Mouse (Mus musculus) megakaryocyte progenitor cell, adult 5-6 weeks (primary cell): ENCODE results near the gene Rptor. TPM values are rescaled to one million over a fixed set of nuclear protein-coding genes. Genes with fewer than 3 reads are reported as not detected.

Source experiments
- ATAC-seq: replicated peaks from 2 replicates; pipeline ENCODE4 v1.8.0; 2016; ENCODE audit warnings: mild to moderate bottlenecking, moderate TSS enrichment, inconsistent platforms; ENCODE audit not compliant: poor library complexity
- total RNA-seq, 2 experiments: library from RNA; stranded (forward) in 1 of 2; stranded (reverse) in 1 of 2; fragments of 157-497, 149-512 nt in 1 of 2; fragments of 200-1000 nt in 1 of 2; gene quantifications; 2 replicates each; pipeline versions ENCODE4 v1.2.3 to v1.2.4; 2015 to 2017

Rptor gene
- total RNA-seq, 2 experiments from 2014 or later: 13.2 to 16.1 TPM

- no peak for ATAC-seq
Measured at GRCm38 (mm10) chr11:119805112-119805750, 202.5 kb downstream of the Rptor start.

GRCm38 (mm10) chr11:119806539-119806938 is 203.8 kb downstream of the Rptor start:
- no peak for ATAC-seq

GRCm38 (mm10) chr11:119807431-119808031 is 204.8 kb downstream of the Rptor start:
- peak; percentile 45 for ATAC-seq

- no peak for ATAC-seq
Measured at GRCm38 (mm10) chr11:119808647-119809280, 206.1 kb downstream of the Rptor start.

GRCm38 (mm10) chr11:119809309-119809708 is 206.6 kb downstream of the Rptor start:
- ATAC-seq: no peak

GRCm38 (mm10) chr11:119811022-119811421 is 208.3 kb downstream of the Rptor start:
- peak; percentile 40; the same call in 1 of the 2 replicates for ATAC-seq

- ATAC-seq: no peak
Measured at GRCm38 (mm10) chr11:119811598-119811997, 208.9 kb downstream of the Rptor start.

- ATAC-seq: no peak
Measured at GRCm38 (mm10) chr11:119812093-119812492, 209.4 kb downstream of the Rptor start.

- ATAC-seq: no peak
Measured at GRCm38 (mm10) chr11:119814035-119814558, 211.4 kb downstream of the Rptor start.

GRCm38 (mm10) chr11:119816798-119817361 is 214.2 kb downstream of the Rptor start:
- no peak for ATAC-seq

GRCm38 (mm10) chr11:119817362-119817837 is 214.7 kb downstream of the Rptor start:
- peak; percentile 67 for ATAC-seq

GRCm38 (mm10) chr11:119817898-119818297 is 215.2 kb downstream of the Rptor start:
- peak; percentile 33; the same call in 1 of the 2 replicates for ATAC-seq

GRCm38 (mm10) chr11:119821514-119821913 is 218.8 kb downstream of the Rptor start:
- ATAC-seq: no peak

- ATAC-seq: no peak
Measured at GRCm38 (mm10) chr11:119824072-119824649, 221.5 kb downstream of the Rptor start.

GRCm38 (mm10) chr11:119825783-119826182 is 223.1 kb downstream of the Rptor start:
- peak; percentile 39; the same call in 1 of the 2 replicates for ATAC-seq

- no peak for ATAC-seq
Measured at GRCm38 (mm10) chr11:119826239-119826638, 223.5 kb downstream of the Rptor start.

- peak; percentile 54 for ATAC-seq
Measured at GRCm38 (mm10) chr11:119829116-119829515, 226.4 kb downstream of the Rptor start.

GRCm38 (mm10) chr11:119831682-119832081 is 229.0 kb downstream of the Rptor start:
- no peak for ATAC-seq

- no peak for ATAC-seq
Measured at GRCm38 (mm10) chr11:119833311-119833710, 230.6 kb downstream of the Rptor start.

GRCm38 (mm10) chr11:119833877-119834804 is 231.4 kb downstream of the Rptor start:
- no peak for ATAC-seq
